Mouse (Mus musculus): ENCODE data around the gene Rbfox3. TPM values are rescaled to one million over a fixed set of nuclear protein-coding genes. Genes with fewer than 3 reads are reported as not detected.

Gene Rbfox3
- total and polyA plus RNA-seq, 3 experiments, result not detected

GRCm38 (mm10) chr11:118491230-118491629 is 420.2 kb downstream of the Rbfox3 start:
- dilution Hi-C loops (cut with MboI; ENCODE audit: extremely low pct_ligation_motif_present, extremely low pct_unique_long_range_greater_than_20kb, low sequenced_read_pairs) (no loop called here), in situ Hi-C loops (cut with MboI; ENCODE audit: low pct_ligation_motif_present, low pct_unique_long_range_greater_than_20kb, low sequenced_read_pairs) (no loop called here)
- Histone ChIP-seq H3K4me1 (ENCODE audit: control insufficient read depth in 1 of 2, insufficient read depth in 2 of 2) (no peaks in the 10 kb centered on the region; a peak in 1 of 4 replicates), H3K4me3 (replicated peaks in 1 of 3; ENCODE audit: low read depth in 2 of 3, low read length in 2 of 3, poor library complexity in 1 of 3) (no peak overlapping the region), H3K79me2 (replicated peaks; ENCODE audit: control insufficient read depth, extremely low read depth, insufficient read depth, poor library complexity, severe bottlenecking) (no peaks in the 10 kb centered on the region), H3K9ac (ENCODE audit: insufficient read depth, low read depth) (no peak overlapping the region), H3K27me3 (replicated peaks) (peaks cover 55% of the 10 kb centered on the region), H3K4me2 (ENCODE audit: insufficient read depth, low read depth, poor library complexity, severe bottlenecking) (no peak overlapping the region), H3K27ac (ENCODE audit: insufficient read depth, low read depth) (no peak overlapping the region), H3K9me3 (replicated peaks; ENCODE audit: low read length) (no peaks in the 10 kb centered on the region), H3K36me3 (replicated peaks in 1 of 2; ENCODE audit: control insufficient read depth in 1 of 2, insufficient read depth in 1 of 2, low read length in 1 of 2) (peaks cover 13 to 25% of the 10 kb centered on the region in 2 experiments)
- no peak for DNase-seq (ENCODE audit: extremely low read depth)
- no peak for TF ChIP-seq MAX (IDR thresholded peaks at IDR 0.05; ENCODE audit: low read length)
- TF ChIP-seq EP300 (IDR thresholded peaks at IDR 0.05; ENCODE audit: low read length), result no peak
- TF ChIP-seq POLR2A (IDR thresholded peaks at IDR 0.05; ENCODE audit: low read depth, low read length), result no peak
- no peak for TF ChIP-seq GABPA (IDR thresholded peaks at IDR 0.05; ENCODE audit: insufficient replicate concordance, low read depth, low read length)
- TF ChIP-seq UBTF (IDR thresholded peaks at IDR 0.05; ENCODE audit: low read depth, low read length), result no peak
- no peak for TF ChIP-seq CTCF (conservative IDR thresholded peaks at IDR 0.05 in 1 of 2, IDR thresholded peaks at IDR 0.05 in 1 of 2; ENCODE audit: low read depth in 2 of 2, low read length in 2 of 2)
- no peak for TF ChIP-seq USF2 (conservative IDR thresholded peaks at IDR 0.05; ENCODE audit: low read depth, low read length)
- TF ChIP-seq JUN (IDR thresholded peaks at IDR 0.05; ENCODE audit: insufficient read depth, low read depth, low read length), result no peak
- TF ChIP-seq POLR2AphosphoS2 (IDR thresholded peaks at IDR 0.05; ENCODE audit: low read depth, low read length), result no peak

- Histone ChIP-seq H3K9ac (ENCODE audit: insufficient read depth, low read depth) (no peak overlapping the region), H3K9me3 (replicated peaks; ENCODE audit: low read length) (no peaks in the 10 kb centered on the region), H3K79me2 (replicated peaks; ENCODE audit: control insufficient read depth, extremely low read depth, insufficient read depth, poor library complexity, severe bottlenecking) (no peaks in the 10 kb centered on the region), H3K4me1 (ENCODE audit: control insufficient read depth in 1 of 2, insufficient read depth in 2 of 2) (peaks cover 0 to 2% of the 10 kb centered on the region in 2 experiments; a peak in 3 of 4 replicates), H3K27ac (ENCODE audit: insufficient read depth, low read depth) (no peak overlapping the region), H3K4me2 (ENCODE audit: insufficient read depth, low read depth, poor library complexity, severe bottlenecking) (no peak overlapping the region), H3K36me3 (replicated peaks in 1 of 2; ENCODE audit: control insufficient read depth in 1 of 2, insufficient read depth in 1 of 2, low read length in 1 of 2) (peaks cover 13 to 30% of the 10 kb centered on the region in 2 experiments), H3K4me3 (replicated peaks in 1 of 3; ENCODE audit: low read depth in 2 of 3, low read length in 2 of 3, poor library complexity in 1 of 3) (no peak overlapping the region), H3K27me3 (replicated peaks) (peaks cover 50% of the 10 kb centered on the region)
- in situ Hi-C loops (cut with MboI; ENCODE audit: low pct_ligation_motif_present, low pct_unique_long_range_greater_than_20kb, low sequenced_read_pairs), result no loop called here
- dilution Hi-C loops (cut with MboI; ENCODE audit: extremely low pct_ligation_motif_present, extremely low pct_unique_long_range_greater_than_20kb, low sequenced_read_pairs), result no loop called here
- DNase-seq (ENCODE audit: extremely low read depth), result peak; percentile 45
- peak; percentile 18; the same call in 1 of the 2 replicates for TF ChIP-seq IRF4 (IDR thresholded peaks at IDR 0.05; ENCODE audit: low read depth, low read length)
- peak; percentile 93 for TF ChIP-seq SMC3 (IDR thresholded peaks at IDR 0.05; ENCODE audit: low read depth, low read length)
- peak; percentile 20 to 92; a peak in 2 of 4 replicates for TF ChIP-seq CTCF (conservative IDR thresholded peaks at IDR 0.05 in 1 of 2, IDR thresholded peaks at IDR 0.05 in 1 of 2; ENCODE audit: low read depth in 2 of 2, low read length in 2 of 2)
- TF ChIP-seq RAD21 (IDR thresholded peaks at IDR 0.05; ENCODE audit: low read depth, low read length), result peak; percentile 58
- no peak for TF ChIP-seq HCFC1 (IDR thresholded peaks at IDR 0.05; ENCODE audit: low read depth, low read length)
- peak; percentile 18; the same call in 1 of the 2 replicates for TF ChIP-seq ZC3H11A (IDR thresholded peaks at IDR 0.05; ENCODE audit: low read depth, low read length)
Measured at GRCm38 (mm10) chr11:118490566-118491218, 420.7 kb downstream of the Rbfox3 start.

Measured in CH12.LX (cell line).